Mouse (Mus musculus) kidney, postnatal 10 days (tissue): ENCODE data around the gene Arid3c.
"Not testable (repeated sequence)": the region's sequence is repeated elsewhere in the genome, so short reads cannot be mapped to it uniquely, and the experiment has no call there.

ENCODE experiments used
- DNase-seq: peaks from one replicate; pipeline ENCODE4 v3.0.0; 2021; ENCODE audit warnings: mixed read lengths

Gene Arid3c

GRCm38 (mm10) chr4:41704651-41705050, 26.3 kb downstream of the Arid3c start:
- peak; percentile 51 for DNase-seq

DNA sequence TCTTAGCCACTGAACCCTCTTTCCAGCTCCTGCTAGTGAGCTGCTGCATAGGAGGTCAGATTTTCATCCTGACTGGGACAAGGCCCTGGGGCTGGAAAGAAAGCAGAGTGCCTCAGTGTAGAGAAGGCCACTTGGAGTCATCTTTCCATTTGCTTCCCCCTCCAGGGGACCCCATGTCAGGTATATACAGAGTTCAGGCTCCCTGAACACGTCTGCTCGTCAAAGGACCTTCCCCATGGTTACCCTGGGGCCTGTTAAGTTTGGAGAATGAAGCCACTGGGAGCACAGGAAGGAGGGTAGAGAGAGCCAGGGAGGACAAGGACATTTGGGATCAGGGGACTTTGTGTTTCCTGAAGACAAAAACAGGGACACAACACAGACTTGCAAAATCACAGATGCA, 28.7 kb downstream of the Arid3c start:
- not testable (repeated sequence) for DNase-seq

DNA sequence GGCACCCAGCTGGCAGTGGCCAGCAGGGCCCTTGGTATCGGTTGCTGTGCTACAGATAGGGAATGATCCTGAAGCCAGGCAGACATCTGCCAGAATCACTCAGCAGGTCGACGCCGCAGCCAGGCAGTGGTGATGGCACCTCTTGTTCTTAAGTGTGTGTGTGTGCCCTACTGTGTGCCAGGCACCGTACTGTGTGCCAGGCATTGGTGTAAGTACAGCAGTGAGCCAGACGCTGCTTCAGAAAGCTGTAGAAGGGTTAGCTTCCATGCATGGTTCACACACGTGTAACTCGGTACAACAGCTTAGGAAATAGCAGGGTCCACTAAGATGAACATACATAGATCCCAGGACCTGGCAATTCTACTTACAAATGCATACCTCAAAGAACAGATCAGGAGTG, 30.7 kb downstream of the Arid3c start:
- DNase-seq = not testable (repeated sequence)

GRCm38 (mm10) chr4:41699783-41700182, 31.2 kb downstream of the Arid3c start, which contains the start of gene Il11ra1:
Gene Il11ra1 (plus strand): TSS chr4:41699989.
- not testable (repeated sequence) for DNase-seq

DNA sequence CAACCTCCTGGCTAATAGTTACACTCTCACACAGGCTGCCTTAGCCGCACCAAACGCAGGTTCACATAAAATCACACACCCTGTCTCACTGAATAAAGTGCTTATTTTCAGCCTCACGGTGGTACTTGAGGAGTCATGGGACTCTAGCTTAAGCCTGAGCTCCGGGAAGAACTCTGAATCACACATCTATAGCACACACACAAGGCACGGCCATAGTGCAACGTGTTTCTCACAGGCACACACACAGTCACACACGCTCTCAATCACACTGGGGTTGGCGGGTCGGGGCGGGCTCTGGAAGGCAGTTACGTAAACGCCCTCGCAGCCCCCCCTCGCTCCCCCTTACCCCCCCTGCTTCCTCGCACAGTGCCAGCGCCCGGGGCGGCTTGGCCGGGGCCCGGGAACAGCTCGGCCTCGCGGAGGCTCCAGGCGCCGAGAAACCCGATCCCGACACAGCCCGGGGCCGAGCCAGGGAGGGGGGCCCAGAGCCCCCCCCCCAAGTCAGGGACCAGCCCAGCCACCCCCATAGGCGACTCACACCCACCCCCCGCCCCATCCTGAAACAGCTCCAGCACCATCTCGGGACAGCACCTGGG, 32.4 kb downstream of the Arid3c start:
- not testable (repeated sequence) for DNase-seq

DNA sequence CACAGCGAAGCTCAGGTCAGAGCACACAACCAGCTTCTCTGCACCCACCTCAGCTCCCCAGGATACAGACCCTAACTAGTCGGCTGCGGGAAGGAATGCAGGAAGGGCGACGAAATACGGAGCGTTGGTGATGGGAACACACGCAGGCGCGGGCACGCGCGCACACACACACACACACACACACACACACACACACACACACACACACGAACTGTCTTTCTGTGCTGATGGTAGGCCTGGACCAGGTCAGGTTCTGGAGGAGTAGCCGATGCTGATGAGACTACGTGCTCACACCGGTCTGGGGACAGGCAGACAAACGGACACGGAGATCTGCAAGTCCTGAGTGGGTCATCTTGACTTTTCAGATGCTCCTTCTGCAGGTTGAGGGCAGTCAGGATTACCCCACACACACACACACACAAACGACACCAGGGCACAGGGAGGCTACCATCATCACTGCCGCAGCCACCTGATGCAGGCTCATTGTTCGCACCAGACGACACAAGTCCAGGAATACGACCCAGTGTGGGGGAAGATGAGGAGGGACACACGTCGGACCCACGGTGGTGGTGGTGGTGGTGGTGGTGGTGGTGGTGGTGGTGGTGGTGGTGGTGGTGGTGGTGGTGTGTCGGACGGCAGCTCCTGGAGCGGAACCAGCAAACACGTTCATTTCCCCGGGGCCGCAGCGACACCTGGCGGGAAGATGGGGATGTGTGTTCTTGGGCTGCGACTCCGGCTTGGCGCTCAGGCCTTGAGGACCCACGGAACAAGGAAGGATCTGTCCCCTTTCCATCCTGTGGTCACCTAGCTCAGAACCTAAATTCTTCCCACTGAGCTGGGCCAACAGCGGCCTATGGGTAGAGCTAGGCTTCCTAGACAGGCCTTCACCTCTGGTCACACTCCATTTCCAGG, 33.8 kb downstream of the Arid3c start, which contains the start of gene Cntfr:
TSS of gene Cntfr (minus strand) at position 160 of the 912 bp plus-strand sequence.
- DNase-seq = peak; percentile 91

DNA sequence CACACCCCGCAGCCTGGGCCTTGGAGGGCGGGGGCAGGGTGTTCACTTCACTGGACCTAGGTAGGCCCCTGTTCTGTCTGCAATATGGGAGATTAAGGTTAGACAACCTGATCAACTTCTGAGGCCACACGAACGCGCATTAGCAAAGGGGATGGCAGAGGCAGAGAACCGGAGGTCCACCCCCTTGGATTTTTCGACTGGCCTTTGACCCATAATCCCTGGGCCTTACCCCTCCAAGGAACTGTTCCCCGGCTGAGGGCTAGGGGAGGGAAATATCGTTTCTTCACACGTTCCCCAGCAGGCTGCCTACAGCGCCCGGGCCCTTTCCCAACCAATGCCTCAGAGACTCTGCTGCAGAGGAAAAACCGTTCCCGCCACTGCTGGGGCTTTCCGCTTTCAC, 34.5 kb downstream of the Arid3c start:
- DNase-seq = not testable (repeated sequence)

DNA sequence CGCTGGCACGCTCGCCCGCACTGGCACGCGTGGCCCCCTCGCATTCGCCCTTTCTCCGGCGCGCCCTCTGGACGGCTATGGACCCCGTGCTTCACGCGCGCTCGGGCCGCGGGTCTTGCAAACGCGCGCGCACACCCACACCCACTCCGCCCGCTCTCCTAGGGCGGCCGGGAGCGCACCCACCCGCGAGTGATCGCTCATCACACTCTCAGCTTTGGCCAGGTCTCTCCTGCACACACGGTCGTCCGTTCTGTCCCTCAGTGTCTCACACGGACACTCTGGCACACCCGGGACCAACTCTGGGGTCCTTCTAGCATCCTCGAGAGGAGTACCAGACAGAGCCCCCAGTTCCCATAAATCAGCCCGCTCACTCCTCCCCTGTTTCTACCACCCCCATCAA, 35.1 kb downstream of the Arid3c start:
- not testable (repeated sequence) for DNase-seq

GRCm38 (mm10) chr4:41693511-41693910, 37.4 kb downstream of the Arid3c start:
- not testable (repeated sequence) for DNase-seq

- DNase-seq = not testable (repeated sequence)
Measured at GRCm38 (mm10) chr4:41690014-41690413, 40.9 kb downstream of the Arid3c start.

DNA sequence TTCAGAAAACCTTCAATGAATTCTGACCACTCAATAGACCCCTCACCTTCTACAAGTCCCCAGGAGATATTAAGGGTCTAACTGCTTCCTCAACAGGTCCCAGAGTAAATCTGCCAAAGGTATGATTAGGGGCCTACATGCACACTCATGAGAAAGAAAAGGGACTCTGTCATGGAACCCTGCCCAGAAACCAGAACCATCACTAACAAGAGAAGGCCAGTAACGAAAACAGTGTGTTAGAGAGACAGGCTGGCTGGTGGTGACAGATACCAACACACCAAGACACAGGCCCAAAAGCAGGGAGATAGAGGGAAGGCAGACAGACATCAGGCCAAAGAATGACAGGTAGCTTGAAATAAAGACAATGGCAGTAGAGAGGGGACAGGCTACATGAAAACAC, 42.4 kb downstream of the Arid3c start:
- DNase-seq = not testable (repeated sequence)

DNA sequence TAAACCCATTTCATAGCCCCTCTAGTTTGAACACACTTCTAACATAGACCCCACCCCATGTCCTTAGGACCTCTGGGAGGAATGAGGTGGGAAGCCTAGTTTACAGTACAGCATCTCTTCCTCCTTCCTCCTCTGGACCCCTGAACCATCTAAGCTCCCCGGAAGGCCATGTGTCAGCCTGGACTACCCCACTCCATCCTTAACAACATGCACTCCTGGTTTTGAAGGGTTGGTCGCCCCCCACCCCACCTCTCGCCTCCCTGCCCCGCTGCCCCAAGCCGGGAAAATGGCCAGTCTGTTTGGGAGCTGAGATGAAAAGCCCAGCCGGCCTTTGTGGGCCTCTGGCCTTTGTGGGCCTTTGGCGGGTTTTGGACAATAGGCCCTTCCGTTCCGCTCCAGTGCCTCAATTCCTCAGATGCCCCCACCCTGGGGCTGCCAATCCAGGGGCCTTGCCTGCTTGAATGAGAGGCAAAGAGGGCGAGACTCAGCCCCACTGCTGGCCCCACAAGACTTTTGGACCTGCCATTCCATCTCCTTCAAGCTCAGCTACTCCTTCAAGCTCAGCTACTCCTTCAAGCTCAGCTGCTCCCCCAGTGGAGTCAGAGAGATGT, 45.0 kb downstream of the Arid3c start:
- DNase-seq = not testable (repeated sequence)

- DNase-seq = peak; percentile 6
Measured at GRCm38 (mm10) chr4:41684931-41685453, 46.0 kb downstream of the Arid3c start.

DNA sequence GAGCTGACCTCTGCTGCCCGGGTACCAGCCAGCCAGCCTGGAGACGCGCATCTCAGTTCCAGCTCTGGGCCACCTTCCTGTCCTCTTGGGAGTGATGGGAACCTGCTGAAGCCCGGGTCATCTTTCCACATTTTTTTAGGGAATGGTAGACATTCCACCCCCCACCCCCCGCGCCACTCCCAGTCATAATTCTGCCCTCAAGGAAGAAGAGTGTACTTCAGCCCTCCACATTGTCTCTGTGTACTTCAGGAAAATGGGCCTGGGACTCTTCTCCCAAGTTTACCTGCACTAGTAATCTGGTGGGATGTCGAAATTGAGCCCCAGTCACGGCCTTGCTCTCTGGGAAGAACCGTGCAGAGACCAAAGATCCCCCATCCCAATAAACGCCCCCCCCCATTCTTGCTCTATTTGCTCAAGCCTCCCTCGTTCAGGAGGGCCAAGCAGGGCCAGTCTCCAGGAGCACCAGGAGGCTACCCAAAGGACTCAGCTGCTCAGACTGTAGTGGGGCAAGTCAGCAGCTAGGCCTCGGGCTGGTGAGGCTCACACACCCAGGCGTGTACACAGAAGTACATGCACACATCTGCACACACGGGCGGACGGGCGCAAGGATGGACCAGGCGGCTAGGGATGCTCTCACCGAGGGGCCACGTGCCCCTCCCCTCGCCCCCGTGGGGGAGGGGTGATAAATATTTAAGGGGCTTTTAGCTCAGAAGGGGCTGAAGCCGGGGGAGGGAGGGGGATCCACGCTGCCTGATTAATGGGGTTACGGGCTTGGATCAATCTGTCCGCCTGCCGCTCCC, 46.6 kb downstream of the Arid3c start:
- DNase-seq = peak; percentile 19

DNA sequence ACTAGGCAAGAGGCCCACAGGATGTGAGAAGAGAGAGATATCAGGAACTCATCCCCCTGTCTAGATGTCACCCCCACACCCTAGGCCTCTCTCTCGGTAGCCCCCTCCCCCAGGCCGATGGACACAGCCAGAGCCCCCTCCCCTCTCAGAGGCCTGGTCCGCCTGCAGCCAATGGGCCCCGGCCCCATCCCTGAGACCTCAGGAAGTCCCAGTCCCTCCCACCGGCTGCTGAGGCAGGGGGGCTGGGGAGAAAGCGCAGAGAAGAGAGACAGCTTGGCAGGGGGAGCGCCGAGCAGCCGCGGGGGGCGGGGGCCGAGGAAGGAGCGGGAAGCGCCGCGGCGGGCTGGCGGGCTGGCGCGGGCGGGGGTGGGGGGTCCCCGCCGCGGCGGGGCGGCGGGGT, 47.6 kb downstream of the Arid3c start:
- DNase-seq = peak; percentile 57

GRCm38 (mm10) chr4:41682789-41683188, 48.2 kb downstream of the Arid3c start:
- DNase-seq = peak; percentile 15

- DNase-seq = no peak
Measured at GRCm38 (mm10) chr4:41681947-41682346, 49.0 kb downstream of the Arid3c start.

DNA sequence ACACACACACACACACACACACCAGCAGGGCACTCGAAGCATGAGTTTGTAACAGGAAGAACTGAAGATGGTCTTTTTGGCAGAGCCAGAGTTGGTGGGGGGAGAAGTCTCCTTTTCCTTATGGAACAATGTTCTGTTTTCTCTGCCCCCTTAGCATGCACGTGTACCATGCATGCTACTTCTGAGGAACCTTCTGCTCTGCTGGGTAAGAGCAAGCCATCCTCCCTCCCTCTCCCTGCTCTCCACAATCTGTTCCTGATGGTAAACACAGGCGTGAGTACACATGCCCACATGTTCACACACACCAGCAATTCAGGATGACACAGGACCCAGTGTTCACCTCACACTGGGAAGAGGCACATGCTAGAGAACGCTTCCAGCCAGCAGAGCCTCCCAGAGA, 49.8 kb downstream of the Arid3c start:
- DNase-seq = no peak

- peak; percentile 36 for DNase-seq
Measured at GRCm38 (mm10) chr4:41679291-41679690, 51.7 kb downstream of the Arid3c start.

- peak; percentile 7 for DNase-seq
Measured at GRCm38 (mm10) chr4:41678863-41679262, 52.1 kb downstream of the Arid3c start.

- DNase-seq = peak; percentile 85
Measured at GRCm38 (mm10) chr4:41677006-41677629, 53.8 kb downstream of the Arid3c start.
